Mouse (Mus musculus): Measurements from ENCODE around the gene Ypel2.

GRCm38 (mm10) chr11:86939503-86939902 lies 54.0 kb downstream of the Ypel2 start:
- TF ChIP-seq POLR2A (IDR thresholded peaks at IDR 0.05; ENCODE audit: insufficient read length, low read depth): no peak
- TF ChIP-seq POLR2AphosphoS2 (IDR thresholded peaks at IDR 0.05; ENCODE audit: insufficient read length, low read depth): no peak
- no peak for TF ChIP-seq E2F4 (IDR thresholded peaks at IDR 0.05; ENCODE audit: insufficient read depth)
- TF ChIP-seq TCF12 (IDR thresholded peaks at IDR 0.05; ENCODE audit: insufficient read depth, poor library complexity, severe bottlenecking): no peak
- no peak for TF ChIP-seq MAX (IDR thresholded peaks at IDR 0.05; ENCODE audit: low read depth)
- no peak for TF ChIP-seq MYOD1 (IDR thresholded peaks at IDR 0.05; ENCODE audit: control insufficient read depth in 1 of 3, insufficient read length in 2 of 3, low read depth in 2 of 3)
- no peak for TF ChIP-seq USF1 (IDR thresholded peaks at IDR 0.05; ENCODE audit: low read depth)
- no peak for TF ChIP-seq TCF3 (IDR thresholded peaks at IDR 0.05; ENCODE audit: insufficient read length, low read depth)
- no peak for TF ChIP-seq REST (IDR thresholded peaks at IDR 0.05; ENCODE audit: insufficient read depth, insufficient read length)
- no peak for TF ChIP-seq CEBPB (IDR thresholded peaks at IDR 0.05; ENCODE audit: insufficient read depth, poor library complexity, severe bottlenecking)
